Mouse (Mus musculus): ENCODE measurements at regions not wholly inside any gene's neighbourhood (a gene's known extent, or its start where the extent isn't known, plus 50 kb on each side); places are given as distances from the start of the nearest gene placed in this dataset.

- Histone ChIP-seq H3K27ac (replicated peaks) (no peak overlapping the region), H3K4me3 (no peak overlapping the region), H3K9me3 (replicated peaks) (no peaks in the 10 kb centered on the region), H3K4me1 (no peaks in the 10 kb centered on the region), H3K36me3 (no peaks in the 10 kb centered on the region), H3K27me3 (ENCODE audit: low read depth, poor library complexity, severe bottlenecking) (no peaks in the 10 kb centered on the region)
- WGBS, result 90% methylated on average over 5 of the region's 5 CpGs
- no peak for DNase-seq (ENCODE audit: low spot score)
These were observed 64.7 kb upstream of the Agbl1 start for GRCm38 (mm10) chr7:76164735-76165630.

DNA sequence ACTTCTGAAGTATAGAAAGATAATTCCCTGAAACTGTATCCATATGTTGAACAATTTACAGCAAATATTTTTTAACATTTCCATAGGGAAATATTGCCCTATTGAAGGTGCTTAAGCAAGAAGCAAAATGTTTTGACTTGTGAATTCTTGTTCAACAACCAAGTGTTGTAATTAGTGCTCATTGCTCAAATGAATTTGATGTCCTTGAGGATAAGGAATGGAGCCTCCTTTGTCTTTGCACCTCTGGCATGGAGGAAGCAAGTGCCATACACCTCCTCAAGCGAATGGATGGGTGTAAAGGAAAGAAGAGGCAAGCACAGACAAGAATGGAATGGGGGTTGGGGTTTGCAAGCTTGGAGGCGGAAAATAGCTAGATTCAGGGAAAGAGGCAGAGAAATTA lies 59.2 kb upstream of the Agbl1 start:
- Histone ChIP-seq H3K9me3 (replicated peaks) (no peaks in the 10 kb centered on the region), H3K27me3 (ENCODE audit: low read depth, poor library complexity, severe bottlenecking) (no peaks in the 10 kb centered on the region), H3K4me3 (no peak overlapping the region), H3K27ac (replicated peaks) (no peak overlapping the region), H3K36me3 (no peaks in the 10 kb centered on the region), H3K4me1 (no peaks in the 10 kb centered on the region)
- DNase-seq (ENCODE audit: low spot score), result no peak
- 88% methylated on average over 2 of the region's 2 CpGs for WGBS

DNA sequence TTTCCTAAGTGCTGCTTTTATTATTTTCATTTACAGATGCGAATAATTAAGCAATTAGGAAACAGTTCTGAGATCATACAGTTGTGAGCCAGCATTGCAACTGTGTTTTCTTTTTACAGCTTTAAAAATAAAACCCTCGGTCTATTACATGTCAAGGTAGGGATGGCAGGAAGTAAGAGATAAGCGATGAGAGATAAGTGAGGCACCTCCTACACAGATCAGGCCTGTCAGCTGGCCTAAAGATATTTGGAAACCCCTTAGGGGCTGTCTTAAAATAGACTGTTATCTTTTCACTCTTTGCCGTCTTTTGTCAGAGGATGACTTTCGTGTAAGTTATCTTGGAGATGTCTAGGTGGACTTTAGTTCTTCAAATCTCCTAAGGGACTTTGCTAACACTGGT lies 53.5 kb upstream of the Agbl1 start:
- Histone ChIP-seq H3K4me1 (no peaks in the 10 kb centered on the region), H3K9me3 (replicated peaks) (no peaks in the 10 kb centered on the region), H3K27me3 (ENCODE audit: low read depth, poor library complexity, severe bottlenecking) (no peaks in the 10 kb centered on the region), H3K4me3 (no peak overlapping the region), H3K36me3 (no peaks in the 10 kb centered on the region), H3K27ac (replicated peaks) (no peak overlapping the region)
- no peak for DNase-seq (ENCODE audit: low spot score)
- WGBS, result 82% methylated on average over 5 of the region's 5 CpGs

DNA sequence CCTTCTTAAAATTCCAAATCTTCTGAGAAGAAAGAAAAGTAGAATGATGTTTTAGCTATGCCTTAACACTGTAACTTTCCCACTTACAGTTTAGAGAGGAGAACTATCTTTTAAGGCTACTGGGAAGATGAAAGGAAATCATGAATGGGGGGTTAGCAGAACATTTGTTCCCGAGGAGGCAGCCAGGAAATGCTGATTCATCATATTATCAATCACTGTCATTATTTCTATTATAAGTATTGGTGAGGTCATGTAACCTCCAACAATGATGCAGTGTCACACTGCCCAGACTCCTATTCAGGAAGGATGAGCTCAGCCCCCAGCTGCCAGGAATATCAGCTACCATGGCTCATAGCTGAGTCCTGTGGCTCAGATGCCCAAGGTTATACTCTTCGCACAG lies 52.3 kb upstream of the Agbl1 start:
- Histone ChIP-seq H3K4me3 (no peak overlapping the region), H3K4me1 (no peaks in the 10 kb centered on the region), H3K27me3 (ENCODE audit: low read depth, poor library complexity, severe bottlenecking) (no peaks in the 10 kb centered on the region), H3K9me3 (replicated peaks) (no peaks in the 10 kb centered on the region), H3K27ac (replicated peaks) (no peak overlapping the region), H3K36me3 (no peaks in the 10 kb centered on the region)
- 80% methylated on average over 2 of the region's 2 CpGs for WGBS
- no peak for DNase-seq (ENCODE audit: low spot score)

Measured in midbrain, embryonic 10.5 days (tissue).